Mouse (Mus musculus) MEL (cell line): ENCODE results near the gene Adam4. TPM values are rescaled to one million over a fixed set of nuclear protein-coding genes. Genes with fewer than 3 reads are reported as not detected.
A peak's percentile ranks its signal among the peaks of the same experiment; 100 is the strongest.
"Not testable (repeated sequence)": the region's sequence is repeated elsewhere in the genome, so short reads cannot be mapped to it uniquely, and the experiment has no call there.

Source experiments
- DNase-seq: peaks from one replicate; pipeline ENCODE4 v3.0.0; 2011; ENCODE audit warnings: low read depth, low spot score
- H3K27ac ChIP-seq: 2 replicates; pipeline ENCODE4 v1.5.1; 2012; ENCODE audit warnings: low read depth, mild to moderate bottlenecking, control low read depth, low read length, moderate library complexity; ENCODE audit not compliant: control insufficient read depth
- H3K27me3 ChIP-seq, 2 experiments: fragments of 150-350 bp in 1 of 2; sonication (generic) in 1 of 2; 2 replicates each; pipeline ENCODE4 v1.6.1; 2012; ENCODE audit warnings: low read length in 2 of 2, mild to moderate bottlenecking in 2 of 2, improper control_type of control experiment in 1 of 2, moderate library complexity in 1 of 2; ENCODE audit not compliant: insufficient read depth in 2 of 2, control insufficient read depth in 1 of 2
- H3K36me3 ChIP-seq, 2 experiments: 2 replicates each; pipeline ENCODE4 v1.6.1; 2012 to 2014; ENCODE audit warnings: low read length in 2 of 2, improper control_type of control experiment in 1 of 2, inconsistent platforms in 1 of 2, mild to moderate bottlenecking in 1 of 2; ENCODE audit not compliant: insufficient read depth in 2 of 2, control insufficient read depth in 1 of 2
- H3K4me1 ChIP-seq, 2 experiments: fragments of 150-350 bp in 1 of 2; sonication (generic) in 1 of 2; 2 replicates each; pipeline ENCODE4 v1.6.1; 2012; ENCODE audit warnings: low read length in 2 of 2, improper control_type of control experiment in 1 of 2, mild to moderate bottlenecking in 1 of 2; ENCODE audit not compliant: insufficient read depth in 2 of 2, control insufficient read depth in 1 of 2
- H3K4me3 ChIP-seq, 2 experiments: fragments of 150-350 bp in 1 of 2; sonication (generic) in 1 of 2; 2 replicates each; pipeline ENCODE4 v1.5.1; 2012; ENCODE audit warnings: low read depth in 2 of 2, low read length in 2 of 2, mild to moderate bottlenecking in 2 of 2, moderate library complexity in 2 of 2, control low read depth in 1 of 2, improper control_type of control experiment in 1 of 2; ENCODE audit not compliant: control insufficient read depth in 1 of 2, insufficient read depth in 1 of 2
- H3K79me2 ChIP-seq: 2 replicates; pipeline ENCODE4 v1.6.1; 2012; ENCODE audit warnings: mild to moderate bottlenecking, low read length, moderate library complexity; ENCODE audit not compliant: control insufficient read depth, poor library complexity, insufficient read depth
- H3K9ac ChIP-seq: 2 replicates; pipeline ENCODE4 v1.6.1; 2012; ENCODE audit warnings: low read depth, mild to moderate bottlenecking, control low read depth, low read length, moderate library complexity; ENCODE audit not compliant: control insufficient read depth, poor library complexity, severe bottlenecking
- H3K9me3 ChIP-seq: fragments of 150-350 bp; sonication (generic); replicated peaks from 2 replicates; pipeline ENCODE4 v1.6.1; 2012; ENCODE audit warnings: mild to moderate bottlenecking, low read length, improper control_type of control experiment, moderate library complexity; ENCODE audit not compliant: insufficient read depth
- BHLHE40 ChIP-seq: IDR thresholded peaks from 2 replicates; pipeline ENCODE4 v1.6.1; 2012; ENCODE audit warnings: low read depth, mild to moderate bottlenecking, inconsistent platforms, low read length, improper control_type of control experiment, borderline replicate concordance
- CHD2 ChIP-seq: IDR thresholded peaks from 2 replicates; pipeline ENCODE4 v1.6.1; 2011; ENCODE audit warnings: low read length, improper control_type of control experiment
- CTCF ChIP-seq, 3 experiments: IDR thresholded peaks in 2 of 3; conservative IDR thresholded peaks in 1 of 3; 2 replicates each; pipeline ENCODE4 v1.5.1; 2011 to 2012; ENCODE audit warnings: low read length in 3 of 3, low read depth in 2 of 3, mild to moderate bottlenecking in 2 of 3, improper control_type of control experiment in 1 of 3, inconsistent platforms in 1 of 3, mixed read lengths in 1 of 3, moderate library complexity in 1 of 3; ENCODE audit not compliant: control insufficient read depth in 1 of 3, insufficient read depth in 1 of 3, poor library complexity in 1 of 3, severe bottlenecking in 1 of 3
- JUND ChIP-seq: IDR thresholded peaks from 2 replicates; pipeline ENCODE4 v1.6.1; 2011; ENCODE audit warnings: low read depth, mild to moderate bottlenecking, improper control_type of control experiment, low read length
- KAT2A ChIP-seq: conservative IDR thresholded peaks from 2 replicates; pipeline ENCODE4 v1.6.1; 2012; ENCODE audit warnings: low read depth, low read length, improper control_type of control experiment, inconsistent platforms
- MAX ChIP-seq: IDR thresholded peaks from 2 replicates; pipeline ENCODE4 v1.6.1; 2011; ENCODE audit warnings: low read length, improper control_type of control experiment
- MEF2A ChIP-seq: IDR thresholded peaks from 2 replicates; pipeline ENCODE4 v1.6.1; 2014; ENCODE audit warnings: low read depth, mild to moderate bottlenecking, inconsistent platforms, low read length, improper control_type of control experiment; ENCODE audit not compliant: poor library complexity, insufficient replicate concordance, severe bottlenecking; ENCODE audit errors: extremely low read depth
- MYC ChIP-seq: IDR thresholded peaks from 2 replicates; pipeline ENCODE4 v1.6.1; 2011; ENCODE audit warnings: low read depth, mild to moderate bottlenecking, low read length, improper control_type of control experiment, moderate library complexity
- NRF1 ChIP-seq: IDR thresholded peaks from 2 replicates; pipeline ENCODE4 v1.6.1; 2014; ENCODE audit warnings: low read depth, mild to moderate bottlenecking, inconsistent platforms, low read length, improper control_type of control experiment, moderate library complexity; ENCODE audit not compliant: poor library complexity, insufficient read depth, severe bottlenecking
- POLR2A ChIP-seq, 2 experiments: IDR thresholded peaks; 2 replicates each; pipeline ENCODE4 v1.6.1; 2011 to 2012; ENCODE audit warnings: low read length in 2 of 2, mild to moderate bottlenecking in 2 of 2, control low read depth in 1 of 2, improper control_type of control experiment in 1 of 2, low read depth in 1 of 2, moderate library complexity in 1 of 2; ENCODE audit not compliant: control insufficient read depth in 1 of 2, insufficient read depth in 1 of 2, poor library complexity in 1 of 2
- POLR2AphosphoS2 ChIP-seq: IDR thresholded peaks from 2 replicates; pipeline ENCODE4 v1.6.1; 2011; ENCODE audit warnings: low read length, improper control_type of control experiment
- RAD21 ChIP-seq: IDR thresholded peaks from 2 replicates; pipeline ENCODE4 v1.6.1; 2011; ENCODE audit warnings: mild to moderate bottlenecking, low read depth, low read length, improper control_type of control experiment
- SIN3A ChIP-seq: IDR thresholded peaks from 2 replicates; pipeline ENCODE4 v1.6.1; 2012; ENCODE audit warnings: low read length, improper control_type of control experiment, inconsistent platforms
- SMC3 ChIP-seq: IDR thresholded peaks from 2 replicates; pipeline ENCODE4 v1.6.1; 2011; ENCODE audit warnings: low read depth, low read length, improper control_type of control experiment
- TAL1 ChIP-seq: IDR thresholded peaks from 2 replicates; pipeline ENCODE4 v1.6.1; 2012; ENCODE audit warnings: mild to moderate bottlenecking, inconsistent platforms, low read length, moderate library complexity, mixed read lengths
- USF1 ChIP-seq: IDR thresholded peaks from 2 replicates; pipeline ENCODE4 v1.6.1; 2014; ENCODE audit warnings: low read depth, mild to moderate bottlenecking, inconsistent platforms, low read length, improper control_type of control experiment, moderate library complexity
- USF2 ChIP-seq, 2 experiments: IDR thresholded peaks; 2 replicates each; pipeline ENCODE4 v1.6.1; 2011 to 2012; ENCODE audit warnings: improper control_type of control experiment in 2 of 2, low read length in 2 of 2, borderline replicate concordance in 1 of 2, inconsistent platforms in 1 of 2, low read depth in 1 of 2, mild to moderate bottlenecking in 1 of 2; ENCODE audit not compliant: insufficient read depth in 1 of 2
- ZC3H11A ChIP-seq: IDR thresholded peaks from 2 replicates; pipeline ENCODE4 v1.6.1; 2012; ENCODE audit warnings: low read depth, mild to moderate bottlenecking, inconsistent platforms, low read length, improper control_type of control experiment
- ZKSCAN1 ChIP-seq: IDR thresholded peaks from 2 replicates; pipeline ENCODE4 v1.6.1; 2012; ENCODE audit warnings: low read depth, mild to moderate bottlenecking, inconsistent platforms, low read length, improper control_type of control experiment, moderate library complexity
- ZNF384 ChIP-seq: IDR thresholded peaks from 2 replicates; pipeline ENCODE4 v1.6.1; 2012; ENCODE audit warnings: low read depth, mild to moderate bottlenecking, inconsistent platforms, low read length, improper control_type of control experiment
- polyA plus RNA-seq, 2 experiments: library from polyadenylated mRNA; stranded (reverse) in 1 of 2; unstranded in 1 of 2; fragments of >175 nt in 1 of 2; fragments of >200 nt in 1 of 2; gene quantifications; 2 replicates each; pipeline versions ENCODE4 v1.2.1 to v1.2.4; 2012; ENCODE audit warnings: low replicate concordance in 2 of 2, low read depth in 1 of 2; ENCODE audit not compliant: insufficient read length in 2 of 2, insufficient read depth in 1 of 2, missing spikeins in 1 of 2
- total RNA-seq: library from RNA; depleted of rRNA; stranded (reverse); fragments of 300-350 nt; gene quantifications from 2 replicates; pipeline ENCODE4 v1.2.3, GENCODE M21; 2012; rRNA removed

Adam4 gene
- total and polyA plus RNA-seq, 3 experiments, result 0.15 to 0.46 TPM; not detected in 1

GRCm38 (mm10) chr12:81402187-81402586, 19.6 kb downstream of the Adam4 start (continued):
- no peak for TF ChIP-seq POLR2AphosphoS2
- TF ChIP-seq CHD2, result no peak
- TF ChIP-seq MAX, result peak; percentile 88
- TF ChIP-seq RAD21, result peak; percentile 80
- no peak for TF ChIP-seq ZNF384
- no peak for TF ChIP-seq KAT2A
- no peak for TF ChIP-seq JUND
- no peak for TF ChIP-seq POLR2A (IDR thresholded peaks at IDR 0.05; ENCODE audit: control insufficient read depth in 1 of 2, insufficient read depth in 1 of 2, low read depth in 1 of 2, low read length in 2 of 2, poor library complexity in 1 of 2)
- TF ChIP-seq MYC, result peak; percentile 89
- no peak for TF ChIP-seq MEF2A
- TF ChIP-seq CTCF (IDR thresholded peaks at IDR 0.05 in 2 of 3, conservative IDR thresholded peaks at IDR 0.05 in 1 of 3; ENCODE audit: control insufficient read depth in 1 of 3, insufficient read depth in 1 of 3, low read depth in 2 of 3, low read length in 3 of 3, poor library complexity in 1 of 3, severe bottlenecking in 1 of 3), result peak; percentile 57 to 80 (median 79)
- TF ChIP-seq USF2 (IDR thresholded peaks at IDR 0.05; ENCODE audit: borderline replicate concordance in 1 of 2, insufficient read depth in 1 of 2, low read depth in 1 of 2, low read length in 2 of 2), result no peak
- no peak for TF ChIP-seq TAL1
- TF ChIP-seq ZKSCAN1, result no peak
- peak; percentile 78 for TF ChIP-seq SMC3
- TF ChIP-seq BHLHE40, result no peak
- peak; percentile 47 for TF ChIP-seq ZC3H11A
- 0 out of 2 replicates have a peak, but pooled peaks have one; percentile 8 for TF ChIP-seq NRF1
- peak; percentile 51 for TF ChIP-seq SIN3A
- no peak for TF ChIP-seq USF1

- not testable (repeated sequence) for H3K27ac ChIP-seq, H3K4me1 ChIP-seq, H3K4me3 ChIP-seq, H3K36me3 ChIP-seq, DNase-seq, H3K27me3 ChIP-seq, H3K9me3 ChIP-seq, H3K9ac ChIP-seq, H3K79me2 ChIP-seq
Observed at GRCm38 (mm10) chr12:81379364-81379763, 42.4 kb downstream of the Adam4 start, which contains the start of gene Gm4787. Gene Gm4787, minus strand, starts transcription at chr12:81379464.

Other genes with a start within 250 kb of the Adam4 start
- not detected in 2 replicates for gene Slc8a3, start 88.8 kb downstream of the Adam4 start, total RNA-seq
- gene Slc8a3, start 88.8 kb downstream of the Adam4 start, polyA plus RNA-seq, result not detected
- 0.19 and 0.33 TPM in 2 replicates for gene Gm4787, start 42.5 kb downstream of the Adam4 start, total RNA-seq
- under 1 TPM in 1 of 2 experiments, not detected in 1; 0.08 TPM for gene Gm4787, start 42.5 kb downstream of the Adam4 start, polyA plus RNA-seq
- gene Cox16, start 63.2 kb upstream of the Adam4 start, total RNA-seq, result 94.6 and 99.1 TPM in 2 replicates
- 10 to 100 TPM in 1 of 2 experiments, not detected in 1; 49.6 TPM for gene Cox16, start 63.2 kb upstream of the Adam4 start, polyA plus RNA-seq
- gene Gm20498, start 111.0 kb upstream of the Adam4 start, total RNA-seq, result 40.0 and 46.2 TPM in 2 replicates
- 10 to 100 TPM in 1 of 2 experiments, not detected in 1; 41.5 TPM for gene Gm20498, start 111.0 kb upstream of the Adam4 start, polyA plus RNA-seq
- gene Synj2bp, start 111.0 kb upstream of the Adam4 start, total RNA-seq, result 12.3 and 14.7 TPM in 2 replicates
- 10 to 100 TPM in 1 of 2 experiments, not detected in 1; 19.3 TPM for gene Synj2bp, start 111.0 kb upstream of the Adam4 start, polyA plus RNA-seq
- gene Adam21, start 146.5 kb upstream of the Adam4 start, total RNA-seq, result 0.08 and 0.10 TPM in 2 replicates
- under 1 TPM in 1 of 2 experiments, not detected in 1; 0.06 TPM for gene Adam21, start 146.5 kb upstream of the Adam4 start, polyA plus RNA-seq
- 41.8 and 49.2 TPM in 2 replicates for gene Med6, start 173.1 kb upstream of the Adam4 start, total RNA-seq
- gene Med6, start 173.1 kb upstream of the Adam4 start, polyA plus RNA-seq, result 10 to 100 TPM in 1 of 2 experiments, not detected in 1; 44.4 TPM
- gene Ttc9, start 209.3 kb upstream of the Adam4 start, total RNA-seq, result not detected in 2 replicates
- gene Ttc9, start 209.3 kb upstream of the Adam4 start, polyA plus RNA-seq, result not detected